Mouse (Mus musculus): ENCODE data around the gene Gm13539. TPM values are rescaled to one million over a fixed set of nuclear protein-coding genes. Genes with fewer than 3 reads are reported as not detected.
"Not testable (repeated sequence)": the region's sequence is repeated elsewhere in the genome, so short reads cannot be mapped to it uniquely, and the experiment has no call there.

Gm13539 gene
- polyA plus RNA-seq, 1 experiment = not detected

- Histone ChIP-seq H3K27me3 (ENCODE audit: control insufficient read depth, insufficient read depth, low read length) (no peaks in the 10 kb centered on the region), H3K27ac (ENCODE audit: insufficient read depth, low read depth, low read length) (no peak overlapping the region), H3K36me3 (ENCODE audit: control insufficient read depth, insufficient read depth, low read length) (no peaks in the 10 kb centered on the region), H3K4me3 (ENCODE audit: low read depth, low read length) (no peak overlapping the region), H3K4me1 (ENCODE audit: control insufficient read depth, insufficient read depth, insufficient read length, low read length) (no peaks in the 10 kb centered on the region)
- WGBS = 65% methylated on average over 5 of the region's 5 CpGs
- no peak for TF ChIP-seq CTCF (IDR thresholded peaks at IDR 0.05; ENCODE audit: extremely low read depth, insufficient read length, insufficient replicate concordance, low read depth, low read length)
- no peak for TF ChIP-seq POLR2A (IDR thresholded peaks at IDR 0.05; ENCODE audit: low read depth, low read length)
Measured at GRCm38 (mm10) chr2:25785573-25786322, 3.7 kb downstream of the Gm13539 start.

- H3K27ac ChIP-seq (ENCODE audit: insufficient read depth, low read depth, low read length) = no peak overlapping the region
- no peaks in the 10 kb centered on the region for H3K27me3 ChIP-seq (ENCODE audit: control insufficient read depth, insufficient read depth, low read length)
- no peaks in the 10 kb centered on the region for H3K4me1 ChIP-seq (ENCODE audit: control insufficient read depth, insufficient read depth, insufficient read length, low read length)
- no peak for TF ChIP-seq CTCF (IDR thresholded peaks at IDR 0.05; ENCODE audit: extremely low read depth, insufficient read length, insufficient replicate concordance, low read depth, low read length)
- no peak for TF ChIP-seq POLR2A (IDR thresholded peaks at IDR 0.05; ENCODE audit: low read depth, low read length)
- 56% methylated on average over 3 of the region's 3 CpGs for WGBS
- H3K4me3 ChIP-seq (ENCODE audit: low read depth, low read length) = no peak overlapping the region
- no peaks in the 10 kb centered on the region for H3K36me3 ChIP-seq (ENCODE audit: control insufficient read depth, insufficient read depth, low read length)
Measured at GRCm38 (mm10) chr2:25789092-25789491, 7.0 kb downstream of the Gm13539 start.

DNA sequence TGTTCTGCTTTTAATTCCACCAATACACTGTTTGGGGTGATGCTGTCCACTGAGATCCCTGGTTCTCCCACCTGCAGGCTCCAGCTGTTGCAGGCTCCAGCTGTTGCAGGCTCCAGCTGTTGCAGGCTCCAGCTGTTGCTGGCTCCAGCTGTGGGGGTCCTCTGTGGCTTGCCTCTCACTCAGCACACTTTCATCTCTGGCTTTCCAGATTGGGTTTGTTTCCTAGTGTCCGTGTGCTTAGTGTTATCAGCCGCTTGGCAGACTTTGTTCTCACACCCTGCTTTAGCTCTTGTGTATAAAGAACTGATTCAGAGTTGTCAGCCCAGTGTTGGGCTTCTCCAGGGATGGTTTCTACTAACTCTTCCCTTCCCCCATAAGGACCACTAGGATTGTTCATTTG lies 15.6 kb downstream of the Gm13539 start:
- Histone ChIP-seq H3K27me3 (ENCODE audit: control insufficient read depth, insufficient read depth, low read length) (no peaks in the 10 kb centered on the region; the same call in 1 of the 2 replicates), H3K4me1 (ENCODE audit: control insufficient read depth, insufficient read depth, insufficient read length, low read length) (no peaks in the 10 kb centered on the region), H3K4me3 (ENCODE audit: low read depth, low read length) (no peak overlapping the region), H3K27ac (ENCODE audit: insufficient read depth, low read depth, low read length) (no peak overlapping the region), H3K36me3 (ENCODE audit: control insufficient read depth, insufficient read depth, low read length) (no peaks in the 10 kb centered on the region)
- WGBS = 18% methylated on average over 2 of the region's 2 CpGs
- TF ChIP-seq POLR2A (IDR thresholded peaks at IDR 0.05; ENCODE audit: low read depth, low read length) (no peak), CTCF (IDR thresholded peaks at IDR 0.05; ENCODE audit: extremely low read depth, insufficient read length, insufficient replicate concordance, low read depth, low read length) (no peak)

GRCm38 (mm10) chr2:25798065-25798464 lies 16.0 kb downstream of the Gm13539 start:
- 43% methylated on average over 5 of the region's 5 CpGs for WGBS
- no peaks in the 10 kb centered on the region; the same call in 1 of the 2 replicates for H3K27me3 ChIP-seq (ENCODE audit: control insufficient read depth, insufficient read depth, low read length)
- no peaks in the 10 kb centered on the region for H3K4me1 ChIP-seq (ENCODE audit: control insufficient read depth, insufficient read depth, insufficient read length, low read length)
- no peak overlapping the region for H3K27ac ChIP-seq (ENCODE audit: insufficient read depth, low read depth, low read length)
- H3K4me3 ChIP-seq (ENCODE audit: low read depth, low read length) = no peak overlapping the region
- no peaks in the 10 kb centered on the region for H3K36me3 ChIP-seq (ENCODE audit: control insufficient read depth, insufficient read depth, low read length)
- TF ChIP-seq CTCF (IDR thresholded peaks at IDR 0.05; ENCODE audit: extremely low read depth, insufficient read length, insufficient replicate concordance, low read depth, low read length) (no peak), POLR2A (IDR thresholded peaks at IDR 0.05; ENCODE audit: low read depth, low read length) (no peak)

GRCm38 (mm10) chr2:25811711-25812110 lies 29.7 kb downstream of the Gm13539 start:
- WGBS = 42% methylated on average over 2 of the region's 2 CpGs
- H3K36me3 ChIP-seq (ENCODE audit: control insufficient read depth, insufficient read depth, low read length) = no peaks in the 10 kb centered on the region

DNA sequence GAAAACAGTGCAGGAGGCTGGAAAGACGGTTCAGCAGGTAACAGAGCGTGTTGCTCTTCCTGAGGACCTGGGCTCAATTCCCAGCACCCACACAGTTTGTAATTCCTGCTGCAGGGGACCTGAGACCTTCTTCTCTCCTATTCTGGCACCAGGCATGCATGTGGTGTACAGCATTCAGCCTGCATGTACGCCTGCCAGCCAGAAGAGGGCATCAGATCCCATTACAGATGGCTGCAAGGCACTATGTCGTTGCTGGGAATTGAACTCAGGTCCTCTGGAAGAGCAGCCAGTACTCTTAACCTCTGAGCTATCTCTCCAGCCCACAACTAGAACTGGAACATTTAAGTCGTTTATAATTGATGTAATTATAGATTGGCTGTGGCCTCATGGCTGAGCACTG lies 31.3 kb downstream of the Gm13539 start:
- 81% methylated on average over 5 of the region's 5 CpGs for WGBS
- no peaks in the 10 kb centered on the region for H3K36me3 ChIP-seq (ENCODE audit: control insufficient read depth, insufficient read depth, low read length)
- no peaks in the 10 kb centered on the region for H3K4me1 ChIP-seq (ENCODE audit: control insufficient read depth, insufficient read depth, insufficient read length, low read length)
- H3K27ac ChIP-seq (ENCODE audit: insufficient read depth, low read depth, low read length) = no peak overlapping the region
- no peak for TF ChIP-seq CTCF (IDR thresholded peaks at IDR 0.05; ENCODE audit: extremely low read depth, insufficient read length, insufficient replicate concordance, low read depth, low read length)
- TF ChIP-seq POLR2A (IDR thresholded peaks at IDR 0.05; ENCODE audit: low read depth, low read length) = no peak
- H3K4me3 ChIP-seq (ENCODE audit: low read depth, low read length) = no peak overlapping the region
- no peaks in the 10 kb centered on the region for H3K27me3 ChIP-seq (ENCODE audit: control insufficient read depth, insufficient read depth, low read length)

More at GRCm38 (mm10) chr2:25811711-25812110, 29.7 kb downstream of the Gm13539 start:
- H3K27me3 ChIP-seq (ENCODE audit: control insufficient read depth, insufficient read depth, low read length) = no peaks in the 10 kb centered on the region
- no peak overlapping the region for H3K4me3 ChIP-seq (ENCODE audit: low read depth, low read length)
- no peak overlapping the region for H3K27ac ChIP-seq (ENCODE audit: insufficient read depth, low read depth, low read length)
- TF ChIP-seq POLR2A (IDR thresholded peaks at IDR 0.05; ENCODE audit: low read depth, low read length) = no peak
- H3K4me1 ChIP-seq (ENCODE audit: control insufficient read depth, insufficient read depth, insufficient read length, low read length) = no peaks in the 10 kb centered on the region

DNA sequence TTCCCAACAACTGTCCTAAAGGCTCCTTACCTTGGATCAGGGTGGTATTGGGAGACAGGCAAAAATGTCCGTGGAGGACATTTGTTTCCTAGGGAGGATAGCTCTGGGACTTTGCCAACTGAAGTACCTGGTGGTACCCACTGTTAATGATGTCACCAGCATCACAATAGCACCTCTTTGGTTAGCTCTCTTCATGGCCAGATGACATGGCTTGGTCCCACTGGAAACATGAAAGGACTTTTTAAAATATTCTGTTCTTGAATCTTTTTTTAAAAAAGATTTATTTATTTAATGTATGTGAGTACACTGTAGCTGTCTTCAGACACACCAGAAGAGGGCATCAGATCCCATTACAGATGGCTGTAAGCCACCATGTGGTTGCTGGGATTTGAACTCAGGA lies 33.7 kb downstream of the Gm13539 start, which contains the start of gene Glt6d1:
TSS of gene Glt6d1 (minus strand) at position 101 of the 400 bp plus-strand sequence.
- H3K27me3 ChIP-seq (ENCODE audit: control insufficient read depth, insufficient read depth, low read length); H3K4me1 ChIP-seq (ENCODE audit: control insufficient read depth, insufficient read depth, insufficient read length, low read length); H3K27ac ChIP-seq (ENCODE audit: insufficient read depth, low read depth, low read length); H3K4me3 ChIP-seq (ENCODE audit: low read depth, low read length); H3K36me3 ChIP-seq (ENCODE audit: control insufficient read depth, insufficient read depth, low read length): not testable (repeated sequence)
- 79% methylated on average over 1 of the region's 1 CpGs for WGBS
